Mouse (Mus musculus) neural tube, embryonic 13.5 days (tissue): ENCODE measurements around the gene Fli1. TPM values are rescaled to one million over a fixed set of nuclear protein-coding genes. Genes with fewer than 3 reads are reported as not detected.
A peak's percentile ranks its signal among the peaks of the same experiment; 100 is the strongest.

Experiments used
- ATAC-seq: fragments of 200-750 bp; cut with Nextera tagmentation; 2 replicates; pipeline ENCODE4 v1.8.0; 2017; ENCODE audit warnings: low read depth, mild to moderate bottlenecking, moderate TSS enrichment, moderate library complexity
- H3K27ac ChIP-seq: fragments of 300-500 bp; sonication (generic); replicated peaks from 2 replicates; pipeline ENCODE4 v1.5.1; 2015; ENCODE audit warnings: moderate library complexity, mild to moderate bottlenecking, inconsistent platforms
- H3K27me3 ChIP-seq: fragments of 300-500 bp; sonication (generic); 2 replicates; pipeline ENCODE4 v1.6.1; 2015; ENCODE audit warnings: mild to moderate bottlenecking, inconsistent platforms
- H3K36me3 ChIP-seq: fragments of 300-500 bp; sonication (generic); 2 replicates; pipeline ENCODE4 v1.6.1; 2015; ENCODE audit warnings: mild to moderate bottlenecking, inconsistent platforms
- H3K4me1 ChIP-seq: fragments of 300-500 bp; sonication (generic); replicated peaks from 2 replicates; pipeline ENCODE4 v1.6.1; 2015; ENCODE audit warnings: inconsistent platforms
- H3K4me2 ChIP-seq: fragments of 300-500 bp; sonication (generic); 2 replicates; pipeline ENCODE4 v1.6.1; 2015; ENCODE audit warnings: inconsistent platforms, mild to moderate bottlenecking, moderate library complexity
- H3K4me3 ChIP-seq: fragments of 300-500 bp; sonication (generic); 2 replicates; pipeline ENCODE4 v1.5.1; 2015; ENCODE audit warnings: mild to moderate bottlenecking, inconsistent platforms
- H3K9ac ChIP-seq: fragments of 300-500 bp; sonication (generic); 2 replicates; pipeline ENCODE4 v1.6.1; 2015; ENCODE audit warnings: moderate library complexity, mild to moderate bottlenecking, inconsistent platforms
- H3K9me3 ChIP-seq: fragments of 300-500 bp; sonication (generic); 2 replicates; pipeline ENCODE4 v1.6.1; 2016; ENCODE audit warnings: inconsistent platforms
- WGBS: fragments of 180-500 bp; shearing (Covaris S2); methylation state at CpG from one replicate; pipeline ENCODE4 v1.1.7; 2015; 5-methylcytosine and 5-hydroxymethylcytosine counted together
- polyA plus RNA-seq: library from polyadenylated mRNA; unstranded; fragments of >200 nt; fragmentation: Nextera tagmentation; extraction: Ambion mirVana; gene quantifications from 2 replicates; pipeline ENCODE4 v1.2.1, GENCODE M21; 2015

Fli1 gene
- polyA plus RNA-seq, 1 experiment from 2014 or later = 10.1 TPM

GRCm38 (mm10) chr9:32506161-32506560, 36.5 kb downstream of the Fli1 start:
- Histone ChIP-seq H3K27me3 (no peaks in the 10 kb centered on the region), H3K9me3 (no peaks in the 10 kb centered on the region), H3K27ac (no peak overlapping the region), H3K4me1 (no peaks in the 10 kb centered on the region), H3K4me3 (no peak overlapping the region), H3K36me3 (no peaks in the 10 kb centered on the region), H3K9ac (no peak overlapping the region), H3K4me2 (no peak overlapping the region)
- 78% methylated on average over 8 of the region's 8 CpGs for WGBS
- no peak for ATAC-seq

DNA sequence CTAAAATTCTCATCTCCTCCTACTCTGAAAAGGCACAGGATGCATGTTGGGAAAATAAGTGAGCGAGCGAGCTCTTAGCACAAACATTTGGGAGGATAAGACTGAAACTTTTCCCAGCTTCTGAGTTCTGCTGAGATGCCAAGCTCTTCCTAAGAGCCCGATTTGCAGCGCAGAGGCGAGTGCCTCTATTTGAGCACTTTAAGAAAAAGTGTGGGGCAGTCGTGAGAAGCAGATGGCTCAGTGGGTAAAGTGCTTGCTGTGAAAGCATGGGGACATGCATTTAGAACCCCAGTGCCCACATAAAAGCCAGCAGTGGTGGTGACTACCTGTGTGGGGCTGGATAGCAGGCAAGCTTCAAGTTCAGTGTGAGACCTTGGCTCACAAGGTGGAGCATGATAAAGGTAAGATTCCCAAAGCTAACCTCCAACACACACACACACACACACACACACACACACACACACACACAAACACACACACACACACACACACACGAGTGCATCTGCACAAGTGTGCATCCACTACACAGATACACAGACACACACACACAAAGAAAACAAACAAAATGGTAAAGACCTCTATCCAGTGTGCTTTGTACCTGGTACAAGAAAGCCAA, 37.1 kb downstream of the Fli1 start:
- WGBS = 85% methylated on average over 7 of the region's 7 CpGs

DNA sequence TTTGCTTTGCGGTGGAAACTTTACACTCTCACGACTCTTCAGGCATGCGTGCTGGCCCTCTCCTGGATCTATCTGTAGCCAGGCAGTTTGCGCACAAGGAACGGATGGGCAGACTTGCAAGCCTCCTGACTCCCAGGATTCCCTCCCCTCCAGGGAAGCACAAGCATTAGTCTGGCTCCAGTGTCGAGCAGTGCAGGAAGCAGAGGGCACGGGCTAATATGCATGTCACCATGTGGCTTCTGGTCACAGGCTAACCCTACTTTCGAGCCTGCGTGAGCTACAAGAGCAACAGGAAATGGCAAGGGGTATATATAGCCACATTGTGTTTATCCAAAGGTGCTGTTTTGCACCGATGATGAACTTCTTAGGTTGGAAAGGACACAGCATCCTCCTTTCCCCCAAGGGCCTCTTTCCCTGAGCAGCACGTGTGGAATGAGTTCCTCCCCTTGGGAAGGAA, 38.6 kb downstream of the Fli1 start:
- no peak for ATAC-seq
- no peaks in the 10 kb centered on the region for H3K36me3 ChIP-seq
- H3K27ac ChIP-seq = no peak overlapping the region
- no peak overlapping the region for H3K4me3 ChIP-seq
- WGBS = 74% methylated on average over 11 of the region's 11 CpGs
- no peaks in the 10 kb centered on the region for H3K4me1 ChIP-seq
- no peaks in the 10 kb centered on the region for H3K9me3 ChIP-seq
- no peak overlapping the region for H3K4me2 ChIP-seq
- H3K9ac ChIP-seq = no peak overlapping the region
- H3K27me3 ChIP-seq = no peaks in the 10 kb centered on the region

More for the DNA sequence above, 37.1 kb downstream of the Fli1 start:
- Histone ChIP-seq H3K36me3 (no peaks in the 10 kb centered on the region), H3K4me3 (no peak overlapping the region), H3K9ac (no peak overlapping the region), H3K27ac (no peak overlapping the region), H3K4me1 (no peaks in the 10 kb centered on the region), H3K4me2 (no peak overlapping the region), H3K27me3 (no peaks in the 10 kb centered on the region), H3K9me3 (no peaks in the 10 kb centered on the region)
- no peak for ATAC-seq

GRCm38 (mm10) chr9:32503423-32503822, 39.2 kb downstream of the Fli1 start:
- no peak overlapping the region for H3K4me3 ChIP-seq
- no peaks in the 10 kb centered on the region for H3K4me1 ChIP-seq
- no peak overlapping the region for H3K27ac ChIP-seq
- WGBS = 76% methylated on average over 4 of the region's 4 CpGs
- no peak overlapping the region for H3K9ac ChIP-seq
- no peaks in the 10 kb centered on the region for H3K36me3 ChIP-seq
- no peaks in the 10 kb centered on the region for H3K27me3 ChIP-seq
- H3K9me3 ChIP-seq = no peaks in the 10 kb centered on the region
- no peak for ATAC-seq
- no peak overlapping the region for H3K4me2 ChIP-seq

DNA sequence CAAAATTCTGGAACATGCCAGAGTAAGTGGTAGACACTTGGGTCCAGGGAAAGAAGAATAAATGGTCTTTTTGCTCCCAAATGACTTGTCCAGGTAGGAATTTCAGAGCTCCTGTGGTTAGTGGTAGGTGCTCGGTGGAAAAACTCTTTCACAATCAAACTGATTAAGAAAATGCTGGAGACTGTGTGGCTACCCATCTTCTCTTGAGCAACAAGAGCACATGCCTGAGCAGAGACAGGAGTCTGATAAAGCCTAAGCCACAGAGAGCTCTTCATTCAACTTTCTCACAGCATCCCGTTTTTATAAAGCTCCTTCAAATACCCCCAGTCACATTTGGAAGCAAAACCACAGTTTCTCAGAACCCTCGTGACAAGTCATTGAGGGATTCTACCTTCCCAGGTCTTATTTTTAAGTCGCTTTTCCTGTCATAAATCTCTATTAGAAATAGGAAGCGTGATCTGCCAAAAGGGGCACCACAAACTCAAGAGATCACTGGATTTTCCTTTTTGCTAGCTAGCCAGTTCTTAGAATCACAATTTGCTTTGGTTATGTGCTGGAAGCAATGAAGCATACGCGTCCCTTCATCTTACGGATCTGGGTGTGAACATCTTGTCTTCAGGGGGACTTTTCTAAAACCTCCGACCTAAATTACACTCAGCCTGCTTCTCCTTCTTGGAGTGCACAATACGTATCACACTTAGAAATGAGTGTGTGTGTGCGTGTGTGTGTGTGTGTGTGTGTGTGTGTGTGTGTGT, 40.2 kb downstream of the Fli1 start:
- Histone ChIP-seq H3K36me3 (no peaks in the 10 kb centered on the region), H3K4me2 (no peak overlapping the region), H3K9ac (no peak overlapping the region), H3K27ac (no peak overlapping the region), H3K4me1 (no peaks in the 10 kb centered on the region), H3K27me3 (no peaks in the 10 kb centered on the region), H3K4me3 (no peak overlapping the region), H3K9me3 (no peaks in the 10 kb centered on the region)
- no peak for ATAC-seq
- WGBS = 88% methylated on average over 11 of the region's 11 CpGs

- H3K4me2 ChIP-seq = no peak overlapping the region
- H3K36me3 ChIP-seq = no peaks in the 10 kb centered on the region
- ATAC-seq = no peak
- no peak overlapping the region for H3K4me3 ChIP-seq
- WGBS = 89% methylated on average over 8 of the region's 8 CpGs
- H3K27ac ChIP-seq = no peak overlapping the region
- H3K9ac ChIP-seq = no peak overlapping the region
- peaks cover 4% of the 10 kb centered on the region for H3K4me1 ChIP-seq
- no peaks in the 10 kb centered on the region for H3K27me3 ChIP-seq
- no peaks in the 10 kb centered on the region for H3K9me3 ChIP-seq
Measured at GRCm38 (mm10) chr9:32500886-32501285, 41.8 kb downstream of the Fli1 start.

DNA sequence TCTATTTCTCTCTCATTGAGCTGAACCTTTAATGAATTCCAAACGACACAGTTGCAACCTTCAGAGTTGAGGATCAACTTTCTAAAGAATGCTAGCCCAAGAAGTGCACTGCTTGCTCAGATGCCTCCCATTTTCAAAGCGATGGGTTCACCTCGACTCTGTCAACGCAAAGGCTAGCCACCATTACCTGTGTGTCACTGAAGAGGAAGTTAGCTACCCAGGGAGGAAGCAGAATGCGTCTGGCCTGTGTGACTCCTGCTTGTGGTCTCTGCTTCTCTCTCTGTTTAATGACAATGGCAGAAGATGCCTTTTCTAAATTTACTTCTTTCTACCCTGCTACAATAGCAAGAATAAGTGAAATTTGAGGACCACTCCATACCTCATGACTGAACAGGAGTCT, 42.6 kb downstream of the Fli1 start:
- WGBS = 84% methylated on average over 5 of the region's 5 CpGs
- H3K4me1 ChIP-seq = peaks cover 12% of the 10 kb centered on the region

DNA sequence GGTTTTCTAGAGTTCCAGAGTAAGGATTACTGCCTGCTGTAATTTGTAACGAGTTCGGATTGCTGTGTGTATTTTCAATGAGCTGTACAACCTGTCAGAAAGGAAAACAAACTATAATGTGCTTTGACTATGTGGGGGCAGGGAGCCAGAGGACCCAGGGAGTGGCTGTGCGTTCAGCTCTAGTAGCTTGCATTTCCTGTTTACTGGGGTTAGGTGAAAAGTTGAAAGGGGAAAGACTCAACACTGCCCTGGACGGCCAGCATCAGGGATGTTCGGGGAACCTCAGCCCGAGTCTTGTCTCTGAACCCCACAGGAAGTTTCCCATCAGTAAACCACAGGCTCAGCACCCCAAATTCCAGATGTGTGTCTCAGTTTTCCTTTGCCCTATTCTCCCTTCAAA, 43.2 kb downstream of the Fli1 start:
- Histone ChIP-seq H3K27me3 (no peaks in the 10 kb centered on the region), H3K4me3 (no peak overlapping the region), H3K4me2 (no peak overlapping the region), H3K4me1 (peaks cover 17% of the 10 kb centered on the region), H3K9ac (no peak overlapping the region), H3K27ac (no peak overlapping the region), H3K9me3 (no peaks in the 10 kb centered on the region), H3K36me3 (no peaks in the 10 kb centered on the region)
- ATAC-seq = no peak
- WGBS = 67% methylated on average over 6 of the region's 6 CpGs

More for the DNA sequence above, 42.6 kb downstream of the Fli1 start:
- Histone ChIP-seq H3K9me3 (no peaks in the 10 kb centered on the region), H3K9ac (no peak overlapping the region), H3K27me3 (no peaks in the 10 kb centered on the region), H3K4me3 (no peak overlapping the region), H3K4me2 (no peak overlapping the region), H3K36me3 (no peaks in the 10 kb centered on the region), H3K27ac (no peak overlapping the region)
- no peak for ATAC-seq

DNA sequence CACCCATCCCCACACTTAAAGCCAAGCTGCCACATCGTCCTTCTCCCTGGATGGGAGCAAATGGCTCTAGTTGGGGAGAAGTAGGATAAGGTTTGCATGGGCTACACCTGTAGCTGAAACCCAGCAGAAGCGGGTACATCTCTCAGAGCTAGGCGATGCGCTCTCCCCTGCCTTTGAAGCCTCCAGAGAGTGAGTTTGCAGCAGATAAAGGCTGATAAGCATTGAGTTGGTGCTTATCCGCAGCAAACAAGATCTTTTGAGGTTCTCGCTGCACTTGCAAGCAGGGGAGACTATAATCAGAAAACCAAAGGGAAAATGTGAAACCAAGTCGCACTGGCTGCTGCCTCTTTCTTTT, 47.0 kb downstream of the Fli1 start:
- ATAC-seq = no peak
- Histone ChIP-seq H3K4me3 (no peak overlapping the region), H3K4me2 (0 out of 2 replicates have a peak overlapping the region, but pooled peaks have one; percentile 5), H3K27ac (no peak overlapping the region), H3K36me3 (no peaks in the 10 kb centered on the region), H3K9me3 (no peaks in the 10 kb centered on the region), H3K4me1 (peaks cover 17% of the 10 kb centered on the region), H3K9ac (no peak overlapping the region), H3K27me3 (no peaks in the 10 kb centered on the region)
- 29% methylated on average over 7 of the region's 7 CpGs for WGBS

GRCm38 (mm10) chr9:32494891-32495642, 47.6 kb downstream of the Fli1 start:
- Histone ChIP-seq H3K27ac (no peak overlapping the region; the same call in 1 of the 2 replicates), H3K4me2 (no peak overlapping the region), H3K36me3 (no peaks in the 10 kb centered on the region), H3K27me3 (no peaks in the 10 kb centered on the region), H3K9me3 (no peaks in the 10 kb centered on the region), H3K9ac (no peak overlapping the region), H3K4me1 (peaks cover 17% of the 10 kb centered on the region), H3K4me3 (no peak overlapping the region)
- 12% methylated on average over 8 of the region's 8 CpGs for WGBS
- no peak for ATAC-seq

DNA sequence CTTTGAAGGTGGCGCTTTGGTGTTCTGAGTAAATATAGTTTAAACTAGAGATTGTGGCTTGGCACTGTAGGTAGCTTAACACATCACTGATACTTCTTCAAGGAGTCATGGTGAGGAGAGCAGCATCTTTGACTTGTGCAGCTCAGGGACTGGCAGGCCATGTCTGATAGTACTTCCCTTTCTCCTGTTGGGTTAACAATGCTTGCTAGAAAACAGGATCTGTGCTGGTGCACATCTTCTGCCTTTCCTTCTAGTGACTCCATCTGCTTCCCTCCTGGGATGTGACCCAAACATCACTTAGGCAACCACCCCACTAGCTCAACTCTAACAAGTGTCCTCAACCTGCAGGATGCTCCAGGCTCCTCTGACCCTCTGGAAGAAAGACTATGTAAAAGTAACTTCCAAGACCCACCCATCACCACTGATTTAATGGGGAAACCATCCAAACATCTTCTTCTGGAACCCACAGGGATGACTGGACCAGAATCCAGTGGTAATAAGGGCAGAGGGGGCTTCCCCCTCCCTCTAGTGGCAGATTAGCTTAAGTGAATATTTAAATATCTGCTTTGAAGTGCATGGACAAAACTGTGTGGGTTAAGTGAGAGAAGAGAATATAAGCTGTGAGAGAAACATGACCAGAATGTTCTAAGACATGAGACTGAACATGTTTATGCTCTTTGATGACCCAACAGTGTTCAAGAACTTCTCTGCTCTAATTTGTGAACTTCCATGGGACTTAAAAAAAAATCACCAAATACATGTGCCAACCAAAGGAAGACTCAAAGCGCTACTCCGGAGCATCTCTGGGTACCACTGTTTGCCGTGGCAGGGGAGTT, 48.9 kb downstream of the Fli1 start:
- no peaks in the 10 kb centered on the region for H3K36me3 ChIP-seq
- H3K4me1 ChIP-seq = peaks cover 17% of the 10 kb centered on the region
- no peak for ATAC-seq
- H3K9ac ChIP-seq = no peak overlapping the region
- 78% methylated on average over 4 of the region's 4 CpGs for WGBS
- no peak overlapping the region for H3K4me2 ChIP-seq
- no peak overlapping the region for H3K27ac ChIP-seq
- no peaks in the 10 kb centered on the region for H3K9me3 ChIP-seq
- H3K4me3 ChIP-seq = no peak overlapping the region
- H3K27me3 ChIP-seq = no peaks in the 10 kb centered on the region

- ATAC-seq = no peak
- 90% methylated on average over 2 of the region's 2 CpGs for WGBS
- no peaks in the 10 kb centered on the region for H3K36me3 ChIP-seq
- H3K9me3 ChIP-seq = no peaks in the 10 kb centered on the region
- no peak overlapping the region for H3K4me3 ChIP-seq
- H3K4me1 ChIP-seq = peaks cover 17% of the 10 kb centered on the region
- no peak overlapping the region for H3K27ac ChIP-seq
- no peak overlapping the region for H3K9ac ChIP-seq
- no peaks in the 10 kb centered on the region for H3K27me3 ChIP-seq
- H3K4me2 ChIP-seq = no peak overlapping the region
Measured at GRCm38 (mm10) chr9:32492753-32493152, 49.9 kb downstream of the Fli1 start.
